Mouse (Mus musculus) myocyte (in vitro differentiated cells): ENCODE results near the gene Kcna3. TPM values are rescaled to one million over a fixed set of nuclear protein-coding genes. Genes with fewer than 3 reads are reported as not detected.

Source experiments
- H3K27me3 ChIP-seq: one replicate; pipeline ENCODE4 v1.6.1; 2011; ENCODE audit not compliant: control insufficient read depth, insufficient read depth, insufficient read length
- H3K36me3 ChIP-seq: one replicate; pipeline ENCODE4 v1.6.1; 2011; ENCODE audit not compliant: control insufficient read depth, insufficient read depth
- H3K4me2 ChIP-seq: one replicate; pipeline ENCODE4 v1.6.1; 2011; ENCODE audit warnings: low read depth, control low read depth
- H3K4me3 ChIP-seq: one replicate; pipeline ENCODE4 v1.5.1; 2011; ENCODE audit warnings: mild to moderate bottlenecking, control low read depth, moderate library complexity
- H3K79me2 ChIP-seq: one replicate; pipeline ENCODE4 v1.6.1; 2011; ENCODE audit not compliant: control insufficient read depth, insufficient read depth
- H3ac ChIP-seq: one replicate; pipeline ENCODE4 v1.6.1; 2011; ENCODE audit not compliant: control insufficient read depth, insufficient read length
- CEBPB ChIP-seq: IDR thresholded peaks from 2 replicates; pipeline ENCODE4 v1.6.1; 2011; ENCODE audit warnings: mild to moderate bottlenecking, moderate library complexity; ENCODE audit not compliant: poor library complexity, insufficient read depth, severe bottlenecking
- E2F4 ChIP-seq: IDR thresholded peaks from one replicate; pipeline ENCODE4 v1.6.1; 2011; ENCODE audit warnings: mild to moderate bottlenecking, control low read depth, moderate library complexity; ENCODE audit not compliant: insufficient read depth
- MAX ChIP-seq: IDR thresholded peaks from one replicate; pipeline ENCODE4 v1.6.1; 2011; ENCODE audit warnings: low read depth, mild to moderate bottlenecking, control low read depth
- MYOD1 ChIP-seq, 3 experiments: IDR thresholded peaks; one replicate each; pipeline ENCODE4 v1.6.1; 2011; ENCODE audit warnings: control low read depth in 2 of 3, low read depth in 2 of 3, mild to moderate bottlenecking in 2 of 3, moderate library complexity in 1 of 3; ENCODE audit not compliant: insufficient read length in 2 of 3, control insufficient read depth in 1 of 3
- MYOG ChIP-seq, 3 experiments: IDR thresholded peaks; one replicate each; pipeline ENCODE4 v1.6.1; 2011; ENCODE audit warnings: control low read depth in 2 of 3, low read depth in 2 of 3, mild to moderate bottlenecking in 2 of 3; ENCODE audit not compliant: insufficient read length in 2 of 3, control insufficient read depth in 1 of 3, insufficient read depth in 1 of 3
- POLR2A ChIP-seq: IDR thresholded peaks from one replicate; pipeline ENCODE4 v1.6.1; 2011; ENCODE audit warnings: low read depth, mild to moderate bottlenecking, control low read depth, moderate library complexity; ENCODE audit not compliant: insufficient read length
- POLR2AphosphoS2 ChIP-seq: IDR thresholded peaks from one replicate; pipeline ENCODE4 v1.6.1; 2011; ENCODE audit warnings: low read depth, control low read depth; ENCODE audit not compliant: insufficient read length
- REST ChIP-seq: IDR thresholded peaks from one replicate; pipeline ENCODE4 v1.6.1; 2011; ENCODE audit warnings: mild to moderate bottlenecking, control low read depth, moderate library complexity; ENCODE audit not compliant: insufficient read depth, insufficient read length
- SRF ChIP-seq: IDR thresholded peaks from one replicate; pipeline ENCODE4 v1.6.1; 2011; ENCODE audit warnings: low read depth; ENCODE audit not compliant: control insufficient read depth, insufficient read length
- TCF12 ChIP-seq: IDR thresholded peaks from one replicate; pipeline ENCODE4 v1.6.1; 2011; ENCODE audit warnings: mild to moderate bottlenecking, control low read depth; ENCODE audit not compliant: poor library complexity, insufficient read depth, severe bottlenecking
- TCF3 ChIP-seq: IDR thresholded peaks from one replicate; pipeline ENCODE4 v1.6.1; 2011; ENCODE audit warnings: low read depth, control low read depth; ENCODE audit not compliant: insufficient read length
- USF1 ChIP-seq: IDR thresholded peaks from one replicate; pipeline ENCODE4 v1.6.1; 2011; ENCODE audit warnings: low read depth, mild to moderate bottlenecking, control low read depth, moderate library complexity
- polyA plus RNA-seq: library from polyadenylated mRNA; unstranded; fragments of >200 nt; fragmentation: generic; extraction: Trizol; gene quantifications from one replicate; pipeline ENCODE4 v1.2.1, GENCODE M21; 2012; ENCODE audit warnings: missing spikeins

The Kcna3 gene
- polyA plus RNA-seq, 1 experiment: 0.07 TPM

- no peak overlapping the region for H3ac ChIP-seq
- H3K4me2 ChIP-seq: no peak overlapping the region
- no peaks in the 10 kb centered on the region for H3K79me2 ChIP-seq
- TF ChIP-seq MYOD1 (IDR thresholded peaks at IDR 0.05; ENCODE audit: control insufficient read depth in 1 of 3, insufficient read length in 2 of 3, low read depth in 2 of 3): no peak
- H3K4me3 ChIP-seq: no peak overlapping the region
- H3K36me3 ChIP-seq: no peaks in the 10 kb centered on the region
- H3K27me3 ChIP-seq: no peaks in the 10 kb centered on the region
Measured at GRCm38 (mm10) chr3:107076658-107077057, 40.7 kb downstream of the Kcna3 start.

DNA sequence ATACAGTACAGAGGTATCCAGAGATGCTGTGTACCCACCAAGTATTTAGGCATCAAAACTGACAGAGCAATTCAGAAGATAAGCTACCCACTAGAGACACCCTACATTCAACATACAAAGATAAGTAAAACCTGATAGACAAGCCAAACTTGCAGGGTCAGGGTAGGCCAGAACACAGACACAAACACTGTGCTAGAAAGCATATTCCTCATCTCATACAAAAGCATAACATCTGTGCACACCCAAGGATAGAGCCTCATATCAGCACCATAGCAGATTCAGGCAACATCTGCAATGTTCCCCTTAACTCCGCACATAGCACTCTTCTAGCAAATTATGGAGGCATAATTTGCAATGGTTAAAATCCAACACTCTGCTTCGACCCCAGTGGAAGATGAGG is 41.1 kb downstream of the Kcna3 start:
- Histone ChIP-seq H3K27me3 (no peaks in the 10 kb centered on the region), H3K4me2 (no peak overlapping the region), H3ac (no peak overlapping the region), H3K79me2 (no peaks in the 10 kb centered on the region), H3K36me3 (no peaks in the 10 kb centered on the region), H3K4me3 (no peak overlapping the region)
- TF ChIP-seq MAX: no peak

GRCm38 (mm10) chr3:107080803-107081202 is 44.8 kb downstream of the Kcna3 start:
- H3K36me3 ChIP-seq: no peaks in the 10 kb centered on the region

GRCm38 (mm10) chr3:107081227-107081626 is 45.3 kb downstream of the Kcna3 start:
- H3ac ChIP-seq: no peak overlapping the region
- H3K79me2 ChIP-seq: no peaks in the 10 kb centered on the region
- H3K36me3 ChIP-seq: no peaks in the 10 kb centered on the region
- TF ChIP-seq E2F4 (no peak), POLR2A (no peak), SRF (no peak), USF1 (no peak), POLR2AphosphoS2 (no peak), CEBPB (no peak), TCF3 (no peak), TCF12 (no peak), MAX (no peak), MYOD1 (IDR thresholded peaks at IDR 0.05; ENCODE audit: control insufficient read depth in 1 of 3, insufficient read length in 2 of 3, low read depth in 2 of 3) (no peak), MYOG (IDR thresholded peaks at IDR 0.05; ENCODE audit: control insufficient read depth in 1 of 3, insufficient read depth in 1 of 3, insufficient read length in 2 of 3, low read depth in 2 of 3) (no peak), REST (no peak)
- H3K27me3 ChIP-seq: no peaks in the 10 kb centered on the region
- no peak overlapping the region for H3K4me3 ChIP-seq
- H3K4me2 ChIP-seq: no peak overlapping the region

More at GRCm38 (mm10) chr3:107080803-107081202, 44.8 kb downstream of the Kcna3 start:
- Histone ChIP-seq H3K4me2 (no peak overlapping the region), H3K4me3 (no peak overlapping the region), H3K27me3 (no peaks in the 10 kb centered on the region), H3K79me2 (no peaks in the 10 kb centered on the region), H3ac (no peak overlapping the region)
- TF ChIP-seq POLR2AphosphoS2 (no peak), CEBPB (no peak), POLR2A (no peak), TCF12 (no peak), SRF (no peak), E2F4 (no peak), MYOG (IDR thresholded peaks at IDR 0.05; ENCODE audit: control insufficient read depth in 1 of 3, insufficient read depth in 1 of 3, insufficient read length in 2 of 3, low read depth in 2 of 3) (no peak), TCF3 (no peak)

GRCm38 (mm10) chr3:107084586-107084985 is 48.6 kb downstream of the Kcna3 start:
- no peak overlapping the region for H3ac ChIP-seq
- H3K4me3 ChIP-seq: no peak overlapping the region
- no peaks in the 10 kb centered on the region for H3K79me2 ChIP-seq
- no peaks in the 10 kb centered on the region for H3K36me3 ChIP-seq
- no peak overlapping the region for H3K4me2 ChIP-seq
- TF ChIP-seq E2F4 (no peak), MYOD1 (IDR thresholded peaks at IDR 0.05; ENCODE audit: control insufficient read depth in 1 of 3, insufficient read length in 2 of 3, low read depth in 2 of 3) (no peak), POLR2AphosphoS2 (no peak), REST (no peak), MAX (no peak), CEBPB (no peak)
- no peaks in the 10 kb centered on the region for H3K27me3 ChIP-seq

GRCm38 (mm10) chr3:107087410-107087809 is 51.4 kb downstream of the Kcna3 start:
- Histone ChIP-seq H3K27me3 (no peaks in the 10 kb centered on the region), H3K4me2 (no peak overlapping the region), H3ac (no peak overlapping the region), H3K79me2 (no peaks in the 10 kb centered on the region), H3K4me3 (no peak overlapping the region), H3K36me3 (no peaks in the 10 kb centered on the region)
- no peak for TF ChIP-seq MYOD1 (IDR thresholded peaks at IDR 0.05; ENCODE audit: control insufficient read depth in 1 of 3, insufficient read length in 2 of 3, low read depth in 2 of 3)

Other genes with a start within 250 kb of the Kcna3 start
- gene Cd53, start 246.0 kb upstream of the Kcna3 start, polyA plus RNA-seq: 3.4 TPM
- gene Olfr266, start 209.9 kb upstream of the Kcna3 start, polyA plus RNA-seq: not detected
- not detected for gene Kcna2, start 65.0 kb downstream of the Kcna3 start, polyA plus RNA-seq
- gene Kcna10, start 146.9 kb downstream of the Kcna3 start, polyA plus RNA-seq: not detected
- 0.05 TPM for gene Cym, start 185.6 kb downstream of the Kcna3 start, polyA plus RNA-seq
- not detected for gene A630076J17Rik, start 194.4 kb downstream of the Kcna3 start, polyA plus RNA-seq
- gene Prok1, start 203.5 kb downstream of the Kcna3 start, polyA plus RNA-seq: 0.05 TPM
- 156 TPM for gene Lamtor5, start 242.7 kb downstream of the Kcna3 start, polyA plus RNA-seq